Mouse (Mus musculus): ENCODE data around the gene Timm8b.

DNA sequence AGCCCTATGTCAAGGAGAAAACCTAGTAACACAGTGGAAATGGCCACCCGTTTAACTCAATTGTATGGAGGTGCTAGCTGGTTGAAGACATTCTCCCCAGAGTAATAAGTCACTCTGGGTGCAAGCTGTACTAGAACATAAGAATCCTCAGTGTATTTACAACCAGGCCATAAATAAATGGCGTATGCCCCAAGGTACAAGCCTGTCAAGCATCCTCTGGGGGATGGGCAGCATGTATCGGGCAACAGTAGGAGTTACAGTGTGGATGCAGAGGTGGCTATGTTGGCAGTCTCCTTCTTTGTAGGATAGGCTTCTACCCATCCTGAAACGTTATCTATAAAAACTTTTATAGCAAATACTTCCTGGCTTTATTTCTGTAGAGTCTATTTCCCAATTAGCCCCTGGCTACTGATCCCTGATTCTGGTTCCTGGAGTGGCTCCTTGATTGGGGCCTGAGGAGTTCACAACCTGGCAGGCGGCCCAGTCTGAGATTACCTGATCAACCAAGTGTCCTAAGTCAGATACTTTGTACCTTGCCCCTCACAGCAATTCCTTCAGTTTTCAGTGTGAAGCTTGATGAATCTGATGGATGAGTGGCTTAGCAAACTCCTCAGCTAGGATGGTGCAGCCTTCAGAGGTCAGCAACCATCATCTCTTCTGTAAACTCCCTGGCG is 18.4 kb upstream of the Timm8b start:
- TF ChIP-seq EP300 (IDR thresholded peaks at IDR 0.05; ENCODE audit: low read depth), result no peak
- no peak for TF ChIP-seq CTCF (IDR thresholded peaks at IDR 0.05; ENCODE audit: low read depth)
